Mouse (Mus musculus): ENCODE data around the gene Tax1bp3. TPM values are rescaled to one million over a fixed set of nuclear protein-coding genes. Genes with fewer than 3 reads are reported as not detected.

Tax1bp3 gene
- polyA plus RNA-seq, 1 experiment from 2014 or later: 34.8 TPM

GRCm38 (mm10) chr11:73201021-73201420 is 24.1 kb downstream of the Tax1bp3 start:
- H3K4me1 ChIP-seq (replicated peaks): peaks cover 25% of the 10 kb centered on the region
- no peaks in the 10 kb centered on the region for H3K9me3 ChIP-seq (replicated peaks)
- H3K4me2 ChIP-seq: no peak overlapping the region
- H3K4me3 ChIP-seq (replicated peaks): no peak overlapping the region
- DNase-seq (no peak), ATAC-seq (ENCODE audit: low read depth) (no peak)
- 65% methylated on average over 2 of the region's 2 CpGs for WGBS (ENCODE audit: insufficient replicate concordance)
- no peak overlapping the region for H3K27ac ChIP-seq
- no peaks in the 10 kb centered on the region for H3K27me3 ChIP-seq
- H3K36me3 ChIP-seq: no peaks in the 10 kb centered on the region
- no peak overlapping the region for H3K9ac ChIP-seq

- Histone ChIP-seq H3K4me3 (replicated peaks) (no peak overlapping the region), H3K27me3 (no peaks in the 10 kb centered on the region), H3K36me3 (no peaks in the 10 kb centered on the region), H3K9ac (no peak overlapping the region), H3K27ac (no peak overlapping the region), H3K4me1 (replicated peaks) (peaks cover 25% of the 10 kb centered on the region), H3K4me2 (no peak overlapping the region), H3K9me3 (replicated peaks) (no peaks in the 10 kb centered on the region)
- DNase-seq: no peak
- ATAC-seq (ENCODE audit: low read depth): no peak
- WGBS (ENCODE audit: insufficient replicate concordance): 41% methylated on average over 4 of the region's 4 CpGs
Measured at GRCm38 (mm10) chr11:73201597-73201996, 24.7 kb downstream of the Tax1bp3 start.

GRCm38 (mm10) chr11:73203895-73204294 is 27.0 kb downstream of the Tax1bp3 start:
- DNase-seq (no peak), ATAC-seq (ENCODE audit: low read depth) (no peak)
- Histone ChIP-seq H3K27me3 (no peaks in the 10 kb centered on the region), H3K4me3 (replicated peaks) (no peak overlapping the region), H3K4me2 (no peak overlapping the region), H3K4me1 (replicated peaks) (peaks cover 10% of the 10 kb centered on the region), H3K27ac (no peak overlapping the region), H3K36me3 (no peaks in the 10 kb centered on the region), H3K9ac (no peak overlapping the region), H3K9me3 (replicated peaks) (no peaks in the 10 kb centered on the region)
- WGBS (ENCODE audit: insufficient replicate concordance): 75% methylated on average over 8 of the region's 8 CpGs

GRCm38 (mm10) chr11:73205194-73205593 is 28.3 kb downstream of the Tax1bp3 start:
- H3K4me2 ChIP-seq: no peak overlapping the region
- no peak overlapping the region for H3K9ac ChIP-seq
- H3K9me3 ChIP-seq (replicated peaks): no peaks in the 10 kb centered on the region
- 61% methylated on average over 7 of the region's 7 CpGs for WGBS (ENCODE audit: insufficient replicate concordance)
- no peak overlapping the region for H3K27ac ChIP-seq
- no peaks in the 10 kb centered on the region for H3K36me3 ChIP-seq
- H3K27me3 ChIP-seq: no peaks in the 10 kb centered on the region
- peaks cover 2% of the 10 kb centered on the region for H3K4me1 ChIP-seq (replicated peaks)
- ATAC-seq (ENCODE audit: low read depth): no peak
- DNase-seq: no peak
- H3K4me3 ChIP-seq (replicated peaks): no peak overlapping the region

- Histone ChIP-seq H3K27me3 (no peaks in the 10 kb centered on the region), H3K4me1 (replicated peaks) (no peaks in the 10 kb centered on the region), H3K9me3 (replicated peaks) (no peaks in the 10 kb centered on the region), H3K36me3 (no peaks in the 10 kb centered on the region), H3K9ac (no peak overlapping the region), H3K4me2 (no peak overlapping the region), H3K4me3 (replicated peaks) (no peak overlapping the region), H3K27ac (no peak overlapping the region)
- WGBS (ENCODE audit: insufficient replicate concordance): 64% methylated on average over 2 of the region's 2 CpGs
- DNase-seq (no peak), ATAC-seq (ENCODE audit: low read depth) (no peak)
Measured at GRCm38 (mm10) chr11:73207621-73208020, 30.7 kb downstream of the Tax1bp3 start.

GRCm38 (mm10) chr11:73213956-73214355 is 37.1 kb downstream of the Tax1bp3 start:
- Histone ChIP-seq H3K4me2 (no peak overlapping the region), H3K9me3 (replicated peaks) (no peaks in the 10 kb centered on the region), H3K4me3 (replicated peaks) (no peak overlapping the region), H3K27ac (no peak overlapping the region), H3K27me3 (no peaks in the 10 kb centered on the region), H3K9ac (no peak overlapping the region), H3K36me3 (no peaks in the 10 kb centered on the region), H3K4me1 (replicated peaks) (no peaks in the 10 kb centered on the region)
- ATAC-seq (ENCODE audit: low read depth): no peak
- WGBS (ENCODE audit: insufficient replicate concordance): 55% methylated on average over 3 of the region's 3 CpGs
- DNase-seq: no peak

- no peak for DNase-seq
- Histone ChIP-seq H3K36me3 (no peaks in the 10 kb centered on the region), H3K4me3 (replicated peaks) (no peak overlapping the region), H3K9me3 (replicated peaks) (no peaks in the 10 kb centered on the region), H3K27me3 (no peaks in the 10 kb centered on the region), H3K4me2 (no peak overlapping the region), H3K9ac (no peak overlapping the region), H3K4me1 (replicated peaks) (no peaks in the 10 kb centered on the region), H3K27ac (no peak overlapping the region)
- no peak for ATAC-seq (ENCODE audit: low read depth)
- WGBS (ENCODE audit: insufficient replicate concordance): 43% methylated on average over 2 of the region's 2 CpGs
Measured at GRCm38 (mm10) chr11:73219671-73220070, 42.8 kb downstream of the Tax1bp3 start.

GRCm38 (mm10) chr11:73220651-73221050 is 43.8 kb downstream of the Tax1bp3 start:
- Histone ChIP-seq H3K27me3 (no peaks in the 10 kb centered on the region), H3K4me1 (replicated peaks) (no peaks in the 10 kb centered on the region), H3K27ac (no peak overlapping the region), H3K4me3 (replicated peaks) (no peak overlapping the region), H3K36me3 (no peaks in the 10 kb centered on the region), H3K9ac (no peak overlapping the region), H3K4me2 (no peak overlapping the region), H3K9me3 (replicated peaks) (no peaks in the 10 kb centered on the region)
- ATAC-seq (ENCODE audit: low read depth) (no peak), DNase-seq (no peak)
- WGBS (ENCODE audit: insufficient replicate concordance): 77% methylated on average over 1 of the region's 1 CpGs

GRCm38 (mm10) chr11:73222846-73223245 is 46.0 kb downstream of the Tax1bp3 start:
- no peak for ATAC-seq (ENCODE audit: low read depth)
- Histone ChIP-seq H3K4me3 (replicated peaks) (no peak overlapping the region), H3K27me3 (no peaks in the 10 kb centered on the region), H3K27ac (no peak overlapping the region), H3K9ac (no peak overlapping the region), H3K4me2 (no peak overlapping the region), H3K4me1 (replicated peaks) (no peaks in the 10 kb centered on the region), H3K9me3 (replicated peaks) (no peaks in the 10 kb centered on the region), H3K36me3 (no peaks in the 10 kb centered on the region)
- DNase-seq: no peak
- whole genome bisulfite sequencing (ENCODE audit: insufficient replicate concordance): 30% methylated on average over 5 of the region's 5 CpGs

- Histone ChIP-seq H3K4me2 (no peak overlapping the region), H3K27me3 (no peaks in the 10 kb centered on the region), H3K9ac (no peak overlapping the region), H3K4me1 (replicated peaks) (no peaks in the 10 kb centered on the region), H3K4me3 (replicated peaks) (no peak overlapping the region), H3K27ac (no peak overlapping the region), H3K9me3 (replicated peaks) (no peaks in the 10 kb centered on the region), H3K36me3 (no peaks in the 10 kb centered on the region)
- WGBS (ENCODE audit: insufficient replicate concordance): 61% methylated on average over 2 of the region's 2 CpGs
- no peak for DNase-seq
- no peak for ATAC-seq (ENCODE audit: low read depth)
Measured at GRCm38 (mm10) chr11:73223966-73224365, 47.1 kb downstream of the Tax1bp3 start.

GRCm38 (mm10) chr11:73225856-73226255 is 49.0 kb downstream of the Tax1bp3 start:
- DNase-seq (no peak), ATAC-seq (ENCODE audit: low read depth) (no peak)
- Histone ChIP-seq H3K27me3 (no peaks in the 10 kb centered on the region), H3K36me3 (no peaks in the 10 kb centered on the region), H3K9me3 (replicated peaks) (no peaks in the 10 kb centered on the region), H3K4me2 (no peak overlapping the region), H3K4me1 (replicated peaks) (no peaks in the 10 kb centered on the region), H3K9ac (no peak overlapping the region), H3K27ac (no peak overlapping the region), H3K4me3 (replicated peaks) (no peak overlapping the region)
- 66% methylated on average over 6 of the region's 6 CpGs for WGBS (ENCODE audit: insufficient replicate concordance)

- Histone ChIP-seq H3K9me3 (replicated peaks) (no peaks in the 10 kb centered on the region), H3K36me3 (no peaks in the 10 kb centered on the region), H3K9ac (no peak overlapping the region), H3K27ac (no peak overlapping the region), H3K4me3 (replicated peaks) (no peak overlapping the region), H3K4me1 (replicated peaks) (no peaks in the 10 kb centered on the region), H3K27me3 (no peaks in the 10 kb centered on the region), H3K4me2 (no peak overlapping the region)
- ATAC-seq (ENCODE audit: low read depth): no peak
- no peak for DNase-seq
- WGBS (ENCODE audit: insufficient replicate concordance): 56% methylated on average over 5 of the region's 5 CpGs
Measured at GRCm38 (mm10) chr11:73228881-73229280, 52.0 kb downstream of the Tax1bp3 start.
